Mouse (Mus musculus): ENCODE results near the gene Nr1h4. TPM values are rescaled to one million over a fixed set of nuclear protein-coding genes. Genes with fewer than 3 reads are reported as not detected.

Gene Nr1h4
- polyA plus RNA-seq, 1 experiment from 2014 or later = not detected

DNA sequence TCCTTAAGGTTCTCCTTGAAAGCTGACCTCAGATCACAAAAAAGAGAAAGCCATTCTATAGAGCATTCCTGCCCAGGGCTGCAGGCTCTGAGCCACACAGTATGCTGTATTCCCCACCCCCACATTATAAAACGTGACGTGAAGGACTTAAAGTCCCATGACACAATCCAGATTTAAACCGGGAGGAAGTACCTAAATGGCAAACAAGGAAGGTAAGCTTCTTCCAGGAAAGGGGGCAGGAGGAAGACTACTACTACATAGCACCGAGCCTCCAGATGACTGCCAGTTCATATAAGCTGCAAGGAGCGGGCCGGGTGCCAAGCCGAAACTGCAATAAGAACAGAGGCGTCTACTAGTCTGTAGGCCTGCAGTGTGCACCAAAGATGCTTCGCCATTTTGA lies 97.5 kb downstream of the Nr1h4 start:
- peaks cover 15% of the 10 kb centered on the region for H3K36me3 ChIP-seq (replicated peaks)
- peaks cover 92% of the 10 kb centered on the region for H3K27me3 ChIP-seq (ENCODE audit: poor library complexity, severe bottlenecking)
- DNase-seq (ENCODE audit: extremely low spot score, low spot score) = no peak
- H3K9me3 ChIP-seq = peaks cover under 1% of the 10 kb centered on the region; the same call in 1 of the 2 replicates
- no peak overlapping the region for H3K27ac ChIP-seq
- 63% methylated on average over 9 of the region's 9 CpGs for WGBS
- peaks cover 39% of the 10 kb centered on the region for H3K4me1 ChIP-seq
- no peak overlapping the region for H3K4me3 ChIP-seq

DNA sequence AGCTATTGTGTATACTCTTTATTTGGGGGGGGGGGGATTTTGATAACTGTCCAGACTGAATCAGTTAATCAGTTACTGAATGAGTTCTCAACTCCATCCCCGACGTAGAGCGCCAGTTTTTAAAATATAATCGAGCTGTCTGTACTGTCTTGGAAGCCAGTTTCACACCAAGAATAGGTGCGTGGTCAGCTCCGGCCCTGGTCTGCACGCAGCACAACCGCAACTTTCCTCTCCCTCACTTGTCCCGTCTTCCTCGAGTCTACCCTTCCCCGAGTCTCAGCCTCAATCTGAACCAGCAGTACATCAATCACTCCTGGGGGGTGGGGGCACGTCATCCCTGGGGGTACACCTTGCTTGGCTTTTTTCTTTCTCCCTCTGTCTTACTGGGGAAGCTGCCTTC lies 98.0 kb downstream of the Nr1h4 start:
- Histone ChIP-seq H3K36me3 (replicated peaks) (peaks cover 18% of the 10 kb centered on the region), H3K27ac (no peak overlapping the region), H3K9me3 (no peaks in the 10 kb centered on the region), H3K4me3 (no peak overlapping the region), H3K27me3 (ENCODE audit: poor library complexity, severe bottlenecking) (peaks cover 91% of the 10 kb centered on the region), H3K4me1 (peaks cover 39% of the 10 kb centered on the region)
- WGBS = 42% methylated on average over 12 of the region's 12 CpGs
- no peak for DNase-seq (ENCODE audit: extremely low spot score, low spot score)

DNA sequence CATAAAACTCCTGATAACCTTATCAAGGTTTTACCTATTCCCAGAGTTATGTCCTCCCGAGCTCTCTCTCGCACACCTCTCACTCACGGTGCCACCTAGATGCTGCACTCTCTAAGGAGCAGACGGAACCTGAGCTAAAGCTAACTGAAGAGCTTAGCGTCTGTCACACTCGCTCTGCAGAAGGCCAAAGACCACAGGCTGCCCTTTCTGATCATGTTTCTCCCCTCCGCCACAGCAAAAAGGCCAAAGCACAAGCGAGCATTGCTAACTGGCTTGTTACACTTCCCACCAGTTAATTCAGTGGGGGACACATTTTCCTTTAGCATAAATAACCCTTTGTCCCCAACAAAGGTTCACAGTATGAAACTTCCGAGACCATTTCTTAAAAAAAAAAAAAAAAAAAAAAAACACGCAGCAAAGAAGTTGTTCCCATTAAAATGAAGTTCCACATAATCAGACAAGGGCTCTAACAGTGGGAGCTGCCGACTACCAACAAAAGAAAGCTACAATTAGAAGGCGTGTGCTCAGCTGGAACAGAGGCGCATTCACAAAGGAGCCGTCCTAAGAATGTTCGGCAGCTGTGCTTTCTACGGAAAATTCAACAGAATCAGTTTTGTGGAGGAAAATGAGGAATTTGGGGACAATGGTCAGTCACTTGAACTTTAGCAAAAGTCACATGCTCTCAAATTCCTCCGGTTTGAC lies 98.7 kb downstream of the Nr1h4 start:
- H3K4me3 ChIP-seq = no peak overlapping the region; the same call in 1 of the 2 replicates
- peak; percentile 39 for DNase-seq (ENCODE audit: extremely low spot score, low spot score)

DNA sequence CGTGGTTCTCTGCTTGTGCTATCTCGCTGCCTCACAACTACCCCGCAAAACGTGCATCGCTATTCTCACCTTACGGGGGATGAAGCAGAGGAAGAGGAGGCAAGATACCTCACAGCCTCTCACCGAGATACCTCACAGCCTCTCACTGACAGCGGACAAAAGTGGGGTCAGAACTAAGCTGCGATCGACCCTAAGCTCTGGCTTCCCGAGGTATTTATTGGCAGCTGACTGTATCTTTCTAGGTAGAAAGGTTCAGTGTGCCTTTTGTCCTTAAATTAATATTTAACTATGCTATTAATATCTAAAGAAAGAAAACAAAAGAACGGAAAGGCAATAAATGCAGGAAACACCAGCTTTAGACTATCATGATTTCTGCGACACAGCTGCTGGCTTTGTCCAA lies 100.6 kb downstream of the Nr1h4 start:
- H3K27me3 ChIP-seq (ENCODE audit: poor library complexity, severe bottlenecking) = peaks cover 85% of the 10 kb centered on the region
- peaks cover 36% of the 10 kb centered on the region for H3K36me3 ChIP-seq (replicated peaks)
- H3K4me3 ChIP-seq = no peak overlapping the region
- H3K27ac ChIP-seq = no peak overlapping the region
- 88% methylated on average over 13 of the region's 13 CpGs for WGBS
- no peaks in the 10 kb centered on the region for H3K9me3 ChIP-seq
- no peak for DNase-seq (ENCODE audit: extremely low spot score, low spot score)
- H3K4me1 ChIP-seq = peaks cover 33% of the 10 kb centered on the region

More for the DNA sequence above, 98.7 kb downstream of the Nr1h4 start:
- peaks cover 90% of the 10 kb centered on the region for H3K27me3 ChIP-seq (ENCODE audit: poor library complexity, severe bottlenecking)
- WGBS = 11% methylated on average over 17 of the region's 17 CpGs
- H3K4me1 ChIP-seq = peaks cover 39% of the 10 kb centered on the region
- H3K36me3 ChIP-seq (replicated peaks) = peaks cover 23% of the 10 kb centered on the region
- no peak overlapping the region for H3K27ac ChIP-seq
- H3K9me3 ChIP-seq = no peaks in the 10 kb centered on the region

DNA sequence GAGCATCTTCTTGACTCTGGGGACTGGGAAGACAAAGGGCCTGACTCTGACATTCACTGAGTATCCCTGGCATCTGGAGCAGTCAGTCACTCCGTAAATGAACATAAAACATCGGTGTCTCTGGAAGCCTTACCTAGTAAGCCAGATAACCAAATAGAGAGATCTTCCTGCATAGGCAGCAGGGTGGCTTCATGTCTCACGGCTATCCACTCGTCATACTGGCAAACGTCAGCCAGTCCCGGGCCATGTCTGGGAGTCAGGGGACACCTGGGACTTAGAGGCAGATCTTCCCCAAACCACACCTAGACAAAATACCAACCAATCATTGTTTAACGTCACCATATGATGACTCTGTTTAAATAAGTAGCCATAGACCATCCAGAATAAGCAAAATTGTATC lies 102.6 kb downstream of the Nr1h4 start:
- Histone ChIP-seq H3K27ac (no peak overlapping the region), H3K36me3 (replicated peaks) (peaks cover 46% of the 10 kb centered on the region), H3K4me3 (no peak overlapping the region), H3K27me3 (ENCODE audit: poor library complexity, severe bottlenecking) (peaks cover 65% of the 10 kb centered on the region), H3K9me3 (no peaks in the 10 kb centered on the region), H3K4me1 (peaks cover 21% of the 10 kb centered on the region)
- 94% methylated on average over 7 of the region's 7 CpGs for WGBS
- no peak for DNase-seq (ENCODE audit: extremely low spot score, low spot score)

DNA sequence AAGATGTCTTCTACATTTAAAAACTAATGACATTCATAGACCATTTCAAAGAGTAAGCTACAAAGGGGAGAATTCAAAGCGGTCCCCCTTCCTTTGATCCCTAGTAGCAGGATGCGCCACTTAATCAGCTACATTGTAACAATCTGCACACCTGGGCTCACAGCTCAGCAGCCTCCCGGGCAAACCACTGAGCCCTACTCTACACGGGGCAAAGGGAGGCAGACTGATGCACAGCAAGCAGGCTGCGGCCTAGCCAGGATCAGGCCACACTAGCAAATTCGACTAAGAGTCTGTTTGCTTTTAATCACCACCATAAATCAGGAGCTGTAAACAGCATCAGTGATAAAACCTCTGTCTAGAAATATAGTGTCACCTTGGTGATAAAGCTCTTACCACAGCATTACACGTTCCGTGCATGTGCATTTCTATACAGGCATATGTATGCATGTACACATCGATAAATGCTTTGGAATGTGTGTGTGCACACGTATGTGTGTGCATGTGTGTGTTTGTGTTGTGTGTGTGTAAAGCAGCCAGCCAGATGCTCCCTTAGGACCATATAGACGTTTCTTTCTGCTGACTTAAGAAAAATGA lies 108.5 kb downstream of the Nr1h4 start:
- Histone ChIP-seq H3K4me1 (no peaks in the 10 kb centered on the region), H3K27ac (no peak overlapping the region), H3K9me3 (no peaks in the 10 kb centered on the region), H3K36me3 (replicated peaks) (peaks cover 70% of the 10 kb centered on the region), H3K4me3 (no peak overlapping the region), H3K27me3 (ENCODE audit: poor library complexity, severe bottlenecking) (peaks cover 16% of the 10 kb centered on the region; the same call in 1 of the 2 replicates)
- 91% methylated on average over 11 of the region's 11 CpGs for WGBS
- DNase-seq (ENCODE audit: extremely low spot score, low spot score) = no peak

DNA sequence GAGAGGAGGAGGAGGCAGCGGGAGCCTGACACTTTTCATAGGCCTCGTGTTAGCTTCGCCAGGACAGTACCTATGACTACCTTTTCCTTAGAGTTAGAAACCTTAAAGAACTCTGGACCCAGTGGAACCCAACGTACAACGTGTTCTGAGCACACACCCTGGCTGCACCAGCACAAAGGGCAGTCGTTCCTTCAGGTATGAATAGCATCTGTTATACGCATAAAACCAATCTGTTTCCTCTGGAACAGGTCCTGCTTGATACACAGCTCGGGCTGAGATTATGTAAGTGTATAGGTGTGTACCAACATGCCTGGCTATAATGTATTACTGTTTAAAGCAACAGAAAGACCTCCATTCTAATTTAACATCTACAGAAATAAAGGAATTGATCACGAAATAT lies 109.2 kb downstream of the Nr1h4 start:
- Histone ChIP-seq H3K9me3 (no peaks in the 10 kb centered on the region), H3K27me3 (ENCODE audit: poor library complexity, severe bottlenecking) (peaks cover 11% of the 10 kb centered on the region; the same call in 1 of the 2 replicates), H3K4me3 (no peak overlapping the region), H3K27ac (no peak overlapping the region), H3K4me1 (no peaks in the 10 kb centered on the region), H3K36me3 (replicated peaks) (peaks cover 66% of the 10 kb centered on the region)
- no peak for DNase-seq (ENCODE audit: extremely low spot score, low spot score)
- WGBS = 93% methylated on average over 9 of the region's 9 CpGs

DNA sequence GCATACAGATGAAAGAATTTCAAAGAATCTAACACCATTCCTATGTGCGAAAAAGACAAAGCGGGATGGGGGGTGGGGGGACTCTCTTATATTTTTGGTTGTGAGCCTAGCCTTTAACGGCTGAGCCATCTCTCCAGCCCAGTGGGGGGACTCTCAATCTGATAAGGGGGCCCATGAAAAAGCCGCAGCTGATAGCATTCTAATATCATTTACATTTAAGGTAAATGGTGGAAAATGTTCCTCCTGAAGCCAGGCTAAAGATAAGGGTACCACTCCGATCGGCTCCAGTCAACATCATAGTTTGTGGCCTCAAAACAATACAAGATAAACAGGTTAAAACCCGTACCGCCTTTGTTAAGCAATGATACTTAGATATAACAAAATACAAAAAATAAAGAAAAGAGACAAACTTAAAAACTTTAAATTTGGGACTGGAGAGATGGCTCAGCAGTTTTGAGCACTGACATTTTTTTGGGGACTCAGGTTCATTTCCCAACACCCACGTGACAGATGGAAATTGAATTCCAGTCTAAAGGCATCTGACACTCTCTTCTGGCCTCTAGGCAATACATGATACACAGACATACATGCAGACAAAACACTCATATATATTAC lies 110.1 kb downstream of the Nr1h4 start:
- 93% methylated on average over 9 of the region's 9 CpGs for WGBS
- no peak overlapping the region for H3K4me3 ChIP-seq
- no peaks in the 10 kb centered on the region for H3K4me1 ChIP-seq
- no peaks in the 10 kb centered on the region for H3K9me3 ChIP-seq
- no peak overlapping the region for H3K27ac ChIP-seq
- peaks cover 63% of the 10 kb centered on the region for H3K36me3 ChIP-seq (replicated peaks)
- DNase-seq (ENCODE audit: extremely low spot score, low spot score) = no peak
- H3K27me3 ChIP-seq (ENCODE audit: poor library complexity, severe bottlenecking) = peaks cover 3% of the 10 kb centered on the region; the same call in 1 of the 2 replicates

DNA sequence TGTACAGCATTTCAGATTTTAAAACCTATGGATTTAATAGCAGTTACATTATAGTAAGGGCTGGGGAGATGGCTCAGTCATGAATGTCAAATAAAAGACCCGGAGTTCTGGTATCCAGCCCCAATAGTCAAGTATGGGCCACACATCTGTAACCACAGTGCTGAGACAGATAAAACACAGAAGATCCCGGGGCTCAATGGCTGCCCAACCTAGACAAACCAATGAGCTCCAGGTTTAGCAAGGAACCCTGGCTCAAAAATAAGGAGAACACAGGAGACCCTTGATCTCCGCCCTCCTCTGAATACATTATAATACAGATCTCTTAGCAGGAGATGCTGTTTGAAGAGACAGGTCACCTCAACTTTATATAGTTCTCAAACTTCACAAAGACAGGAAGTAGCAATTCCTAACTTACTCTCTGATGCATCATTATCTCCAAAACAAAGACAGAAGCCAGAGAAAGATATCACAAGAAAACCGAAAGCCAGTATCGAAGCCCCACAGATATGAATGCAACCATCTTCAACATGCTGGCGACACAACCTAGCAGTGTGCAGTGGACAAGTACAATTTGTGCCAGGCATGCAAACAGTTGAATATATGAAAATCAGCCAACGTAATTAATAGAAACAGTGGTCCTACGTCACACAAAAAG lies 110.8 kb downstream of the Nr1h4 start:
- H3K36me3 ChIP-seq (replicated peaks) = peaks cover 63% of the 10 kb centered on the region
- no peaks in the 10 kb centered on the region for H3K4me1 ChIP-seq
- 92% methylated on average over 8 of the region's 8 CpGs for WGBS
- no peak for DNase-seq (ENCODE audit: extremely low spot score, low spot score)
- no peaks in the 10 kb centered on the region for H3K9me3 ChIP-seq
- no peak overlapping the region for H3K4me3 ChIP-seq
- H3K27ac ChIP-seq = no peak overlapping the region
- H3K27me3 ChIP-seq (ENCODE audit: poor library complexity, severe bottlenecking) = no peaks in the 10 kb centered on the region

DNA sequence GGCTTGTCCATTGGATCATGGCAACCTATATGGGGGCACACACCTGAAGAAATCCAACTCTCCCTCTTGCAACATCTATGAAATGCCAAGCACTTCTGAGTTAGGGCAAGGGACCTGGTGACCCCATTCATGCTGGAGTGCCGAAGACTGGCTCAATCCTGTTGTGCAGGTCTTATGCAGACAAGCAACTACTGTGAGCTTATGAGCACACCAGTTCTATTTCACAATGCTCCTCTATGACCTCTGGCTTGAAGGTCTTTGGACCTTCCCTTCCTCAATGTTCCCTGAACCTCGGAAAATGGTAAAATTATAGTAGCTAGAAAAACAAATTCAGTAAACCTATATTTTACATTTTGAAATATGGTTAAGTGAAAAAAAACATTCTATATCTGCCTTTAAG lies 115.4 kb downstream of the Nr1h4 start:
- WGBS = 92% methylated on average over 2 of the region's 2 CpGs
- Histone ChIP-seq H3K36me3 (replicated peaks) (peaks cover 68% of the 10 kb centered on the region), H3K4me3 (no peak overlapping the region), H3K4me1 (no peaks in the 10 kb centered on the region), H3K27me3 (ENCODE audit: poor library complexity, severe bottlenecking) (no peaks in the 10 kb centered on the region), H3K9me3 (no peaks in the 10 kb centered on the region), H3K27ac (no peak overlapping the region)
- DNase-seq (ENCODE audit: extremely low spot score, low spot score) = no peak

DNA sequence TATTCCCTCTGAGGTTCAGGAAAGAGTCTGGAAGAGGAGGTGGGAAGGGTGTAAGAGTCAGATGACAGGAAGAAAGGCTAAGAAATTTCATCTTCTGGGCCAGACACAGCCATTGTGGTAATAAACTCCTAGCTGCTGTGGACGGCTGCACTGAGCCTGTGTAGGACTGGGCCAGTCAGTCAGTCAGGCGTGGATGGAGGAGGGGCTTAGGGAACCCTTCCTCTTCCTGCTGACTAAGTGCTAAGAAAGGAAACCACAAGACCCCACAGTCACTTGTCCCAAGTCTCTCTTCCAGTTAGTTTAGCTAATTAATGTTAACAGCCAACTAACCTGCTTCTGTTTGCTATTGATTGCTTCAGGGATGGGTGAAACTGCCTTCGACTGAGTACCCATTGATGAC lies 117.9 kb downstream of the Nr1h4 start:
- Histone ChIP-seq H3K36me3 (replicated peaks) (peaks cover 73% of the 10 kb centered on the region), H3K9me3 (no peaks in the 10 kb centered on the region)
- WGBS = 78% methylated on average over 3 of the region's 3 CpGs

DNA sequence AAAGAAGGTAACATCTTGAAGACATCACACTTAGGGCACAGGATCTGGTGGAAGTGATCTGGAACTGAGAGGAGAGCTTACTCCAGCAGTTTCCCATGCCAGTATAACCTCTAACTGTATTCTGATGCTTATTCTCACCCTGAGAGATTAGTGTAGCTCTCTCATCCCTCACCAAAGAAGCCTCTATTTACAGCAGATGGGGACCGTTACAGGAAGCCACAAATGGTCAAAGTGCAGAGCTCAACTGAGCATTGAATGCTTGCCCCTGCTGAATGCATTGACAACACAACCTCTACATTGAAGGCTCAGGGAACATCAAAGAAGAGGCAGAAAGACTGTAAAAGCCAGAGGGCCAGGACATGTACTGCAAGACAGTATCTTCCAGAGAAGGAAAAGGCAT lies 125.8 kb downstream of the Nr1h4 start:
- Histone ChIP-seq H3K9me3 (no peaks in the 10 kb centered on the region), H3K27ac (no peak overlapping the region), H3K36me3 (replicated peaks) (peaks cover 12% of the 10 kb centered on the region), H3K4me3 (no peak overlapping the region), H3K27me3 (ENCODE audit: poor library complexity, severe bottlenecking) (no peaks in the 10 kb centered on the region), H3K4me1 (no peaks in the 10 kb centered on the region)
- no peak for DNase-seq (ENCODE audit: extremely low spot score, low spot score)
- WGBS = 73% methylated on average over 1 of the region's 1 CpGs

More for the DNA sequence above, 117.9 kb downstream of the Nr1h4 start:
- DNase-seq (ENCODE audit: extremely low spot score, low spot score) = no peak
- H3K4me1 ChIP-seq = no peaks in the 10 kb centered on the region
- H3K27me3 ChIP-seq (ENCODE audit: poor library complexity, severe bottlenecking) = no peaks in the 10 kb centered on the region
- H3K27ac ChIP-seq = no peak overlapping the region
- no peak overlapping the region for H3K4me3 ChIP-seq

Data from forebrain, embryonic 10.5 days (tissue).